Mouse (Mus musculus) CH12.LX (cell line): ENCODE measurements around the gene Dock10. TPM values are rescaled to one million over a fixed set of nuclear protein-coding genes. Genes with fewer than 3 reads are reported as not detected.

Experiments
- DNase-seq: peaks from one replicate; pipeline ENCODE4 v3.0.0-alpha.2; 2013; ENCODE audit errors: extremely low read depth
- H3K27ac ChIP-seq: 2 replicates; pipeline ENCODE4 v1.5.1; 2012; ENCODE audit warnings: low read depth, mild to moderate bottlenecking, control low read depth, moderate library complexity; ENCODE audit not compliant: insufficient read depth
- H3K27me3 ChIP-seq: replicated peaks from 2 replicates; pipeline ENCODE3; 2012; ENCODE audit warnings: inconsistent platforms
- H3K36me3 ChIP-seq, 2 experiments: replicated peaks in 1 of 2; 2 replicates each; pipeline versions ENCODE3 to v1.6.1; 2012; ENCODE audit warnings: inconsistent platforms in 1 of 2, low read length in 1 of 2, mild to moderate bottlenecking in 1 of 2, mixed read lengths in 1 of 2, moderate library complexity in 1 of 2; ENCODE audit not compliant: control insufficient read depth in 1 of 2, insufficient read depth in 1 of 2
- H3K4me1 ChIP-seq, 2 experiments: 2 replicates each; pipeline ENCODE4 v1.6.1; 2012; ENCODE audit warnings: inconsistent platforms in 1 of 2, moderate library complexity in 1 of 2; ENCODE audit not compliant: insufficient read depth in 2 of 2, control insufficient read depth in 1 of 2
- H3K4me2 ChIP-seq: 2 replicates; pipeline ENCODE4 v1.6.1; 2012; ENCODE audit warnings: low read depth, mild to moderate bottlenecking, control low read depth; ENCODE audit not compliant: poor library complexity, insufficient read depth, severe bottlenecking
- H3K4me3 ChIP-seq, 3 experiments: fragments of 150-350 bp in 1 of 3; sonication (generic) in 1 of 3; replicated peaks in 1 of 3; 2 replicates each; pipeline versions ENCODE3 to v1.5.1; 2011 to 2012; ENCODE audit warnings: low read depth in 2 of 3, low read length in 2 of 3, mild to moderate bottlenecking in 2 of 3, moderate library complexity in 2 of 3, control low read depth in 1 of 3, improper control_type of control experiment in 1 of 3, inconsistent platforms in 1 of 3, mixed read lengths in 1 of 3; ENCODE audit not compliant: poor library complexity in 1 of 3
- H3K79me2 ChIP-seq: replicated peaks from 2 replicates; pipeline ENCODE4 v1.6.1; 2012; ENCODE audit warnings: mild to moderate bottlenecking, moderate library complexity; ENCODE audit not compliant: control insufficient read depth, poor library complexity, insufficient read depth, severe bottlenecking; ENCODE audit errors: extremely low read depth
- H3K9ac ChIP-seq: 2 replicates; pipeline ENCODE4 v1.6.1; 2012; ENCODE audit warnings: low read depth, mild to moderate bottlenecking, control low read depth, moderate library complexity; ENCODE audit not compliant: insufficient read depth
- H3K9me3 ChIP-seq: replicated peaks from 2 replicates; pipeline ENCODE3; 2012; ENCODE audit warnings: low read length, inconsistent platforms, mixed read lengths
- CHD2 ChIP-seq: IDR thresholded peaks from 2 replicates; pipeline ENCODE4 v1.6.1; 2011; ENCODE audit warnings: low read length, improper control_type of control experiment
- CTCF ChIP-seq, 2 experiments: IDR thresholded peaks in 1 of 2; conservative IDR thresholded peaks in 1 of 2; 2 replicates each; pipeline ENCODE4 v1.5.1; 2011 to 2012; ENCODE audit warnings: low read depth in 2 of 2, low read length in 2 of 2, improper control_type of control experiment in 1 of 2, inconsistent platforms in 1 of 2, mild to moderate bottlenecking in 1 of 2, moderate library complexity in 1 of 2
- E2F4 ChIP-seq: IDR thresholded peaks from 2 replicates; pipeline ENCODE4 v1.6.1; 2011; ENCODE audit warnings: low read depth, low read length, improper control_type of control experiment; ENCODE audit not compliant: insufficient replicate concordance
- ELF1 ChIP-seq: IDR thresholded peaks from 2 replicates; pipeline ENCODE4 v1.6.1; 2014; ENCODE audit warnings: low read depth, mild to moderate bottlenecking, inconsistent platforms, low read length, improper control_type of control experiment
- EP300 ChIP-seq: IDR thresholded peaks from 2 replicates; pipeline ENCODE4 v1.6.1; 2011; ENCODE audit warnings: low read length, improper control_type of control experiment
- GABPA ChIP-seq: IDR thresholded peaks from 2 replicates; pipeline ENCODE4 v1.6.1; 2012; ENCODE audit warnings: low read depth, low read length, improper control_type of control experiment, inconsistent platforms; ENCODE audit not compliant: insufficient replicate concordance
- HCFC1 ChIP-seq: IDR thresholded peaks from 2 replicates; pipeline ENCODE4 v1.6.1; 2012; ENCODE audit warnings: low read depth, mild to moderate bottlenecking, inconsistent platforms, low read length, improper control_type of control experiment
- MAX ChIP-seq: IDR thresholded peaks from 2 replicates; pipeline ENCODE4 v1.6.1; 2011; ENCODE audit warnings: low read length, improper control_type of control experiment
- MAZ ChIP-seq: IDR thresholded peaks from 2 replicates; pipeline ENCODE4 v1.6.1; 2012; ENCODE audit warnings: low read depth, mild to moderate bottlenecking, inconsistent platforms, low read length, improper control_type of control experiment, moderate library complexity
- MEF2A ChIP-seq: IDR thresholded peaks from 2 replicates; pipeline ENCODE4 v1.6.1; 2014; ENCODE audit warnings: low read depth, mild to moderate bottlenecking, inconsistent platforms, low read length, improper control_type of control experiment, borderline replicate concordance
- MXI1 ChIP-seq: IDR thresholded peaks from 2 replicates; pipeline ENCODE4 v1.6.1; 2011; ENCODE audit warnings: mild to moderate bottlenecking, low read depth, low read length, improper control_type of control experiment
- MYC ChIP-seq: IDR thresholded peaks from 2 replicates; pipeline ENCODE4 v1.6.1; 2011; ENCODE audit warnings: low read depth, mild to moderate bottlenecking, improper control_type of control experiment, low read length
- NELFE ChIP-seq: IDR thresholded peaks from 2 replicates; pipeline ENCODE4 v1.6.1; 2011; ENCODE audit warnings: low read depth, low read length, improper control_type of control experiment
- PAX5 ChIP-seq: IDR thresholded peaks from 2 replicates; pipeline ENCODE4 v1.6.1; 2012; ENCODE audit warnings: low read length, inconsistent platforms, mixed read lengths
- POLR2A ChIP-seq: IDR thresholded peaks from 2 replicates; pipeline ENCODE4 v1.6.1; 2011; ENCODE audit warnings: low read depth, mild to moderate bottlenecking, improper control_type of control experiment, low read length
- POLR2AphosphoS2 ChIP-seq: IDR thresholded peaks from 2 replicates; pipeline ENCODE4 v1.6.1; 2011; ENCODE audit warnings: low read depth, low read length, improper control_type of control experiment
- RAD21 ChIP-seq: IDR thresholded peaks from 2 replicates; pipeline ENCODE4 v1.6.1; 2011; ENCODE audit warnings: low read depth, mild to moderate bottlenecking, low read length, improper control_type of control experiment, moderate library complexity
- RCOR1 ChIP-seq: conservative IDR thresholded peaks from 2 replicates; pipeline ENCODE4 v1.6.1; 2012; ENCODE audit warnings: low read depth, mild to moderate bottlenecking, inconsistent platforms, low read length, improper control_type of control experiment
- SMC3 ChIP-seq: IDR thresholded peaks from 2 replicates; pipeline ENCODE4 v1.6.1; 2011; ENCODE audit warnings: low read depth, low read length, improper control_type of control experiment
- TBP ChIP-seq: conservative IDR thresholded peaks from 2 replicates; pipeline ENCODE4 v1.6.1; 2011; ENCODE audit warnings: low read depth, low read length, improper control_type of control experiment
- USF1 ChIP-seq: IDR thresholded peaks from 2 replicates; pipeline ENCODE4 v1.6.1; 2014; ENCODE audit warnings: low read depth, mild to moderate bottlenecking, inconsistent platforms, low read length, improper control_type of control experiment
- USF2 ChIP-seq: conservative IDR thresholded peaks from 2 replicates; pipeline ENCODE4 v1.6.1; 2011; ENCODE audit warnings: low read depth, low read length, improper control_type of control experiment
- ZC3H11A ChIP-seq: IDR thresholded peaks from 2 replicates; pipeline ENCODE4 v1.6.1; 2012; ENCODE audit warnings: low read depth, mild to moderate bottlenecking, inconsistent platforms, low read length, improper control_type of control experiment
- ZMIZ1 ChIP-seq: IDR thresholded peaks from 2 replicates; pipeline ENCODE4 v1.6.1; 2012; ENCODE audit warnings: low read depth, mild to moderate bottlenecking, inconsistent platforms, low read length, improper control_type of control experiment
- ZNF384 ChIP-seq: IDR thresholded peaks from 2 replicates; pipeline ENCODE4 v1.6.1; 2012; ENCODE audit warnings: low read depth, low read length, improper control_type of control experiment, inconsistent platforms
- dilution Hi-C: fragments of 300-500 bp; cut with MboI; formaldehyde crosslinking; loops from 2 replicates; pipeline ENCODE4 v1.14.3; 2020; ENCODE audit warnings: low sequenced_read_pairs; ENCODE audit not compliant: extremely low pct_unique_long_range_greater_than_20kb, extremely low pct_ligation_motif_present
- in situ Hi-C: fragments of 300-500 bp; cut with MboI; formaldehyde crosslinking; loops from 3 replicates; pipeline ENCODE4 v1.14.3; 2019; ENCODE audit warnings: low sequenced_read_pairs, low pct_ligation_motif_present, low pct_unique_long_range_greater_than_20kb, mixed read lengths
- polyA plus RNA-seq: library from polyadenylated mRNA; unstranded; fragments of >175 nt; gene quantifications from 2 replicates; pipeline ENCODE4 v1.2.1, GENCODE M21; 2012; ENCODE audit warnings: low read depth; ENCODE audit not compliant: insufficient read length
- total RNA-seq, 2 experiments: library from RNA; depleted of rRNA; stranded (reverse); fragments of 300-350 nt in 1 of 2; fragments of >200 nt in 1 of 2; gene quantifications; 2 replicates each; pipeline ENCODE4 v1.2.3; 2012 to 2014

The Dock10 gene
- total and polyA plus RNA-seq, 3 experiments, result 44.7 to 77.2 (median 62.2) TPM

GRCm38 (mm10) chr1:80713920-80714319 lies 44.4 kb downstream of the Dock10 start:
- Histone ChIP-seq H3K4me2 (no peak overlapping the region), H3K4me3 (no peak overlapping the region), H3K36me3 (peaks cover 9 to 56% of the 10 kb centered on the region in 2 experiments), H3K27me3 (no peaks in the 10 kb centered on the region), H3K9me3 (no peaks in the 10 kb centered on the region), H3K9ac (no peak overlapping the region), H3K79me2 (no peaks in the 10 kb centered on the region), H3K4me1 (peaks cover 10 to 36% of the 10 kb centered on the region in 2 experiments), H3K27ac (no peak overlapping the region)
- dilution Hi-C loops (no loop called here), in situ Hi-C loops (no loop called here)
- TF ChIP-seq MEF2A (no peak), POLR2A (no peak), ZMIZ1 (no peak), POLR2AphosphoS2 (no peak), SMC3 (no peak), ELF1 (no peak), RAD21 (no peak), HCFC1 (no peak), ZNF384 (no peak), MAX (no peak), CTCF (conservative IDR thresholded peaks at IDR 0.05 in 1 of 2, IDR thresholded peaks at IDR 0.05 in 1 of 2; ENCODE audit: low read depth in 2 of 2, low read length in 2 of 2) (no peak), NELFE (no peak), USF1 (no peak), RCOR1 (no peak), E2F4 (no peak), TBP (no peak), USF2 (no peak)
- DNase-seq, result no peak

GRCm38 (mm10) chr1:80710607-80711261 lies 47.6 kb downstream of the Dock10 start:
- Histone ChIP-seq H3K4me1 (peaks cover 10 to 25% of the 10 kb centered on the region in 2 experiments), H3K27me3 (no peaks in the 10 kb centered on the region), H3K9me3 (no peaks in the 10 kb centered on the region), H3K36me3 (peaks cover 9 to 48% of the 10 kb centered on the region in 2 experiments), H3K79me2 (no peaks in the 10 kb centered on the region), H3K4me3 (no peak overlapping the region), H3K27ac (no peak overlapping the region), H3K4me2 (no peak overlapping the region), H3K9ac (no peak overlapping the region)
- dilution Hi-C loops (no loop called here), in situ Hi-C loops (no loop called here)
- no peak for TF ChIP-seq GABPA
- no peak for TF ChIP-seq MXI1
- no peak for TF ChIP-seq MAZ
- no peak for TF ChIP-seq CTCF (conservative IDR thresholded peaks at IDR 0.05 in 1 of 2, IDR thresholded peaks at IDR 0.05 in 1 of 2; ENCODE audit: low read depth in 2 of 2, low read length in 2 of 2)
- no peak for TF ChIP-seq ZC3H11A
- TF ChIP-seq MAX, result no peak
- TF ChIP-seq POLR2A, result no peak
- TF ChIP-seq EP300, result no peak
- TF ChIP-seq PAX5, result no peak
- TF ChIP-seq SMC3, result no peak
- no peak for TF ChIP-seq ELF1
- no peak for TF ChIP-seq CHD2
- TF ChIP-seq MYC, result no peak
- DNase-seq, result no peak
